Mouse (Mus musculus) inflammation-experienced regulatory T-cells, adult 16 weeks (primary cell): ENCODE measurements around the gene Klhl34. TPM values are rescaled to one million over a fixed set of nuclear protein-coding genes. Genes with fewer than 3 reads are reported as not detected.

Experiments used
- polyA plus RNA-seq: library from polyadenylated mRNA; unstranded; fragments of 100-300 nt; shearing (Covaris generic); gene quantifications from one replicate; pipeline ENCODE4 v1.2.1, GENCODE M21; 2017

Gene Klhl34
- not detected for polyA plus RNA-seq

GRCm38 (mm10) chrX:157818207-157818920 lies at the start of gene Klhl34:
Klhl34 (plus strand) TSS chrX:157818435.

Other genes starting within 250 kb of the Klhl34 start
- gene Yy2, start 249.4 kb upstream of the Klhl34 start, polyA plus RNA-seq: 5.1 TPM
- 15.6 TPM for gene Mbtps2, start 219.7 kb upstream of the Klhl34 start, polyA plus RNA-seq
- not detected for gene Smpx, start 119.5 kb upstream of the Klhl34 start, polyA plus RNA-seq
- not detected for gene Cnksr2, start 224.9 kb downstream of the Klhl34 start, polyA plus RNA-seq